In genomic region chr19:6084478-6085248, GRCm38 (mm10) we compare ENCODE assay signal across 8 mouse cellular contexts. TPM values are rescaled to one million over a fixed set of nuclear protein-coding genes. Genes with fewer than 3 reads are reported as not detected.
DNase-seq lines count a peak whose midpoint lies in the region; ATAC-seq and TF ChIP-seq lines count a peak whose summit lies in the region.

Zfpl1 (minus strand) TSS chr19:6084956.
Cdca5 (plus strand) TSS chr19:6084983.

- H3K9me3 ChIP-seq in embryonic facial prominence, embryonic 15.5 days (replicated peaks): no peaks in the 10 kb centered on the region
- no peaks in the 10 kb centered on the region for H3K9me3 ChIP-seq in kidney, embryonic 14.5 days (ENCODE audit: control insufficient read depth, low read length)
- H3K9me3 ChIP-seq in limb, embryonic 15.5 days: no peaks in the 10 kb centered on the region

- no peak; the same call in 1 of the 2 replicates for TF ChIP-seq CTCF in bone marrow, adult 2 months (IDR thresholded peaks at IDR 0.05; ENCODE audit: control insufficient read depth, insufficient read depth, low read length)

- TF ChIP-seq POLR2A in bone marrow, adult 2 months (IDR thresholded peaks at IDR 0.05; ENCODE audit: borderline replicate concordance, control insufficient read depth, low read depth, low read length): peak; percentile 82

- peak within 1 kb of the TSS; percentile 71 for H3K4me3 ChIP-seq in bone marrow, adult 2 months (replicated peaks; ENCODE audit: control insufficient read depth, low read depth, low read length)
- peak within 1 kb of the TSS; percentile 60 for H3K4me3 ChIP-seq in embryonic facial prominence, embryonic 15.5 days (replicated peaks)
- peak within 1 kb of the TSS; percentile 71 for H3K4me3 ChIP-seq in kidney, embryonic 14.5 days (ENCODE audit: low read length)
- peak within 1 kb of the TSS; percentile 52 for H3K4me3 ChIP-seq in limb, embryonic 15.5 days

- peaks cover 53% of the 10 kb centered on the region for H3K36me3 ChIP-seq in embryonic facial prominence, embryonic 15.5 days
- H3K36me3 ChIP-seq in kidney, embryonic 14.5 days (ENCODE audit: control insufficient read depth, insufficient read depth, low read length): peaks cover 54% of the 10 kb centered on the region
- peaks cover 60% of the 10 kb centered on the region for H3K36me3 ChIP-seq in limb, embryonic 15.5 days

- peak; percentile 99 for DNase-seq in 416B (ENCODE audit: low read depth)
- peak; percentile 94 to 96 for DNase-seq in heart, adult 9 months (ENCODE audit: low spot score in 2 of 2)
- DNase-seq in monocyte, adult 2 months (ENCODE audit: low read depth in 1 of 2, low spot score in 2 of 2): peak; percentile 93 to 95
- peak; percentile 96 to 97 for DNase-seq in spleen, postnatal 36 days (ENCODE audit: low spot score in 2 of 2)

- no peaks in the 10 kb centered on the region for H3K27me3 ChIP-seq in embryonic facial prominence, embryonic 15.5 days
- H3K27me3 ChIP-seq in kidney, embryonic 14.5 days (ENCODE audit: control insufficient read depth, insufficient read depth, low read length): no peaks in the 10 kb centered on the region
- H3K27me3 ChIP-seq in limb, embryonic 15.5 days: no peaks in the 10 kb centered on the region

- H3K4me2 ChIP-seq in embryonic facial prominence, embryonic 15.5 days (replicated peaks): peak within 1 kb of the TSS; percentile 83
- peak within 1 kb of the TSS; percentile 90 for H3K4me2 ChIP-seq in kidney, embryonic 14.5 days (replicated peaks; ENCODE audit: low read depth, low read length)
- H3K4me2 ChIP-seq in limb, embryonic 15.5 days: peak within 1 kb of the TSS; percentile 85

- peak within 1 kb of the TSS; percentile 61 for H3K27ac ChIP-seq in bone marrow, adult 2 months (ENCODE audit: control insufficient read depth, insufficient read depth, low read depth, low read length, poor library complexity)
- H3K27ac ChIP-seq in embryonic facial prominence, embryonic 15.5 days (replicated peaks): peak within 1 kb of the TSS; percentile 80
- H3K27ac ChIP-seq in kidney, embryonic 14.5 days (ENCODE audit: low read depth, low read length): peak within 1 kb of the TSS; percentile 71
- H3K27ac ChIP-seq in limb, embryonic 15.5 days: peak within 1 kb of the TSS; percentile 82

- under 1% methylated on average over 58 of the region's 58 CpGs for WGBS in bone marrow, adult 2 months
- WGBS in embryonic facial prominence, embryonic 15.5 days: under 1% methylated on average over 58 of the region's 58 CpGs
- under 1% methylated on average over 58 of the region's 58 CpGs for WGBS in kidney, embryonic 14.5 days
- under 1% methylated on average over 58 of the region's 58 CpGs for WGBS in limb, embryonic 15.5 days

- peak within 1 kb of the TSS; percentile 60 for H3K9ac ChIP-seq in embryonic facial prominence, embryonic 15.5 days
- peak within 1 kb of the TSS; percentile 76 for H3K9ac ChIP-seq in kidney, embryonic 14.5 days (ENCODE audit: low read depth, low read length)
- H3K9ac ChIP-seq in limb, embryonic 15.5 days: peak within 1 kb of the TSS; percentile 39

- no peaks in the 10 kb centered on the region; the same call in 1 of the 2 replicates for H3K4me1 ChIP-seq in bone marrow, adult 2 months (ENCODE audit: control insufficient read depth, insufficient read depth, low read length)
- H3K4me1 ChIP-seq in embryonic facial prominence, embryonic 15.5 days: peaks cover 24% of the 10 kb centered on the region
- H3K4me1 ChIP-seq in kidney, embryonic 14.5 days (ENCODE audit: control insufficient read depth, insufficient read depth, low read length): peaks cover 14% of the 10 kb centered on the region
- peaks cover 22% of the 10 kb centered on the region for H3K4me1 ChIP-seq in limb, embryonic 15.5 days

- ATAC-seq in embryonic facial prominence, embryonic 15.5 days (ENCODE audit: insufficient number of reproducible peaks, low FRiP score, low TSS enrichment, low read depth): peak; percentile 90
- peak; percentile 90 for ATAC-seq in kidney, embryonic 14.5 days (ENCODE audit: low FRiP score, low TSS enrichment)
- peak; percentile 87 for ATAC-seq in limb, embryonic 15.5 days (ENCODE audit: insufficient number of reproducible peaks, low FRiP score, low TSS enrichment, low read depth)

RNA-seq across cellular contexts. Expression of gene Zfpl1, which starts in this region (rescaled TPM):
- 12.2 and 22.8 TPM in 2 replicates for polyA plus RNA-seq in bone marrow, adult 2 months (2011; ENCODE audit: insufficient read depth, insufficient read length, low replicate concordance, missing spikeins)
- polyA plus RNA-seq in embryonic facial prominence, embryonic 15.5 days (2015; fragmentation: Nextera tagmentation; extraction: Ambion mirVana): 86.9 and 90.9 TPM in 2 replicates
- 81.0 and 82.3 TPM in 2 replicates for polyA plus RNA-seq in kidney, embryonic 14.5 days (2014; fragmentation: Nextera tagmentation; extraction: Ambion mirVana)
- 88.8 and 93.6 TPM in 2 replicates for polyA plus RNA-seq in limb, embryonic 15.5 days (2015; fragmentation: Nextera tagmentation; extraction: Ambion mirVana)

RNA-seq across cellular contexts. Expression of gene Cdca5, which starts in this region (rescaled TPM):
- 28.8 and 31.0 TPM in 2 replicates for polyA plus RNA-seq in bone marrow, adult 2 months (2011; ENCODE audit: insufficient read depth, insufficient read length, low replicate concordance, missing spikeins)
- 27.7 and 29.0 TPM in 2 replicates for polyA plus RNA-seq in embryonic facial prominence, embryonic 15.5 days (2015; fragmentation: Nextera tagmentation; extraction: Ambion mirVana)
- polyA plus RNA-seq in kidney, embryonic 14.5 days (2014; fragmentation: Nextera tagmentation; extraction: Ambion mirVana): 43.1 and 53.5 TPM in 2 replicates
- 26.3 and 27.1 TPM in 2 replicates for polyA plus RNA-seq in limb, embryonic 15.5 days (2015; fragmentation: Nextera tagmentation; extraction: Ambion mirVana)

Comparison
In these comparisons a context has a peak if more than half of its experiments do, and no peak if none do; other contexts are left out.
1. Peak in every context shown above with its lines: DNase-seq, ATAC-seq, H3K4me3 ChIP-seq and H3K27ac ChIP-seq.